Mouse (Mus musculus) cortical plate, adult 2 months (tissue): ENCODE measurements around the gene Cbx4.
"Not testable (repeated sequence)": the region's sequence is repeated elsewhere in the genome, so short reads cannot be mapped to it uniquely, and the experiment has no call there.

Experiments
- CTCF ChIP-seq: fragments of 200-500 bp; IDR thresholded peaks from 2 replicates; pipeline ENCODE4 v1.5.1; 2011; ENCODE audit warnings: mild to moderate bottlenecking, control low read depth, low read length; ENCODE audit not compliant: insufficient read depth; ENCODE audit errors: extremely low read depth
- POLR2A ChIP-seq: fragments of 200-500 bp; IDR thresholded peaks from 2 replicates; pipeline ENCODE4 v1.6.1; 2011; ENCODE audit warnings: mild to moderate bottlenecking, low read length, control low read depth; ENCODE audit not compliant: insufficient read depth; ENCODE audit errors: extremely low read depth

- TF ChIP-seq CTCF, POLR2A: not testable (repeated sequence)
Observed at GRCm38 (mm10) chr11:119100355-119100754, 14.3 kb upstream of the Cbx4 start.
